Mouse (Mus musculus) liver, embryonic 15.5 days (tissue): ENCODE results near the gene Rnaseh2c. TPM values are rescaled to one million over a fixed set of nuclear protein-coding genes. Genes with fewer than 3 reads are reported as not detected.

ENCODE experiments used
- ATAC-seq: fragments of 200-750 bp; cut with Nextera tagmentation; 2 replicates; pipeline ENCODE4 v1.8.0; 2017; ENCODE audit warnings: moderate number of reproducible peaks, mild to moderate bottlenecking, moderate library complexity; ENCODE audit not compliant: insufficient read depth
- H3K27ac ChIP-seq: fragments of 300-500 bp; sonication (generic); replicated peaks from 2 replicates; pipeline ENCODE4 v1.5.1; 2015; ENCODE audit warnings: mild to moderate bottlenecking, inconsistent platforms
- H3K27me3 ChIP-seq: fragments of 300-500 bp; sonication (generic); 2 replicates; pipeline ENCODE4 v1.6.1; 2015; ENCODE audit warnings: mild to moderate bottlenecking, inconsistent platforms
- H3K36me3 ChIP-seq: fragments of 300-500 bp; sonication (generic); replicated peaks from 2 replicates; pipeline ENCODE4 v1.6.1; 2015; ENCODE audit warnings: moderate library complexity, mild to moderate bottlenecking, inconsistent platforms
- H3K4me1 ChIP-seq: fragments of 300-500 bp; sonication (generic); replicated peaks from 2 replicates; pipeline ENCODE4 v1.6.1; 2015; ENCODE audit warnings: inconsistent platforms
- H3K4me2 ChIP-seq: fragments of 300-500 bp; sonication (generic); 2 replicates; pipeline ENCODE4 v1.6.1; 2015; ENCODE audit warnings: moderate library complexity, mild to moderate bottlenecking, inconsistent platforms
- H3K4me3 ChIP-seq: fragments of 300-500 bp; sonication (generic); replicated peaks from 2 replicates; pipeline ENCODE4 v1.5.1; 2015; ENCODE audit warnings: mild to moderate bottlenecking, inconsistent platforms
- H3K9ac ChIP-seq: fragments of 300-500 bp; sonication (generic); 2 replicates; pipeline ENCODE4 v1.6.1; 2015; ENCODE audit warnings: moderate library complexity, mild to moderate bottlenecking, inconsistent platforms
- H3K9me3 ChIP-seq: fragments of 300-500 bp; sonication (generic); replicated peaks from 2 replicates; pipeline ENCODE4 v1.6.1; 2016; ENCODE audit warnings: inconsistent platforms
- WGBS: fragments of 180-500 bp; shearing (Covaris S2); methylation state at CpG from one replicate; pipeline ENCODE4 v1.1.7; 2015; ENCODE audit warnings: mixed read lengths; ENCODE audit not compliant: insufficient replicate concordance; 5-methylcytosine and 5-hydroxymethylcytosine counted together
- polyA plus RNA-seq: library from polyadenylated mRNA; unstranded; fragments of >200 nt; fragmentation: Nextera tagmentation; extraction: Ambion mirVana; gene quantifications from 2 replicates; pipeline ENCODE4 v1.2.1, GENCODE M21; 2015

Rnaseh2c gene
- polyA plus RNA-seq, 1 experiment from 2014 or later = 122 TPM

- peak within 1 kb of the TSS; percentile 84 for H3K4me3 ChIP-seq
- peaks cover 35% of the 10 kb centered on the region for H3K36me3 ChIP-seq
- peak within 1 kb of the TSS; percentile 97 for H3K4me2 ChIP-seq
- H3K4me1 ChIP-seq = peaks cover 49% of the 10 kb centered on the region
- peak; percentile 81 for ATAC-seq
- WGBS = under 1% methylated on average over 109 of the region's 109 CpGs
- H3K27ac ChIP-seq = peak within 1 kb of the TSS; percentile 85
- H3K9me3 ChIP-seq = no peaks in the 10 kb centered on the region
- no peaks in the 10 kb centered on the region for H3K27me3 ChIP-seq
- H3K9ac ChIP-seq = peak within 1 kb of the TSS; percentile 82
Observed at GRCm38 (mm10) chr19:5637069-5638047, 35.7 kb downstream of the Rnaseh2c start, which contains the start of gene Rela. Gene Rela (plus strand): TSS chr19:5637483.

- peak overlapping the region; percentile 97 for H3K4me2 ChIP-seq
- peak overlapping the region; percentile 85 for H3K27ac ChIP-seq
- peak overlapping the region; percentile 84 for H3K4me3 ChIP-seq
- no peaks in the 10 kb centered on the region for H3K27me3 ChIP-seq
- 78% methylated on average over 18 of the region's 18 CpGs for WGBS
- peak overlapping the region; percentile 82 for H3K9ac ChIP-seq
- peaks cover 49% of the 10 kb centered on the region for H3K4me1 ChIP-seq
- no peaks in the 10 kb centered on the region for H3K9me3 ChIP-seq
- H3K36me3 ChIP-seq = peaks cover 46% of the 10 kb centered on the region
- no peak for ATAC-seq
Observed at GRCm38 (mm10) chr19:5638416-5639005, 36.8 kb downstream of the Rnaseh2c start.

GRCm38 (mm10) chr19:5640339-5640738 is 38.7 kb downstream of the Rnaseh2c start:
- H3K27me3 ChIP-seq = no peaks in the 10 kb centered on the region
- H3K27ac ChIP-seq = no peak overlapping the region
- H3K9ac ChIP-seq = no peak overlapping the region
- no peak overlapping the region for H3K4me2 ChIP-seq
- WGBS = 86% methylated on average over 9 of the region's 9 CpGs
- peaks cover 64% of the 10 kb centered on the region for H3K36me3 ChIP-seq
- H3K4me1 ChIP-seq = peaks cover 49% of the 10 kb centered on the region
- no peak overlapping the region for H3K4me3 ChIP-seq
- no peak for ATAC-seq
- no peaks in the 10 kb centered on the region for H3K9me3 ChIP-seq

GRCm38 (mm10) chr19:5641021-5641420 is 39.3 kb downstream of the Rnaseh2c start:
- Histone ChIP-seq H3K4me1 (peaks cover 44% of the 10 kb centered on the region), H3K27ac (no peak overlapping the region), H3K4me3 (no peak overlapping the region), H3K9me3 (no peaks in the 10 kb centered on the region), H3K27me3 (no peaks in the 10 kb centered on the region), H3K9ac (no peak overlapping the region), H3K36me3 (peaks cover 71% of the 10 kb centered on the region), H3K4me2 (no peak overlapping the region)
- no peak for ATAC-seq
- 80% methylated on average over 17 of the region's 17 CpGs for WGBS

GRCm38 (mm10) chr19:5641641-5642040 is 40.0 kb downstream of the Rnaseh2c start:
- Histone ChIP-seq H3K9me3 (no peaks in the 10 kb centered on the region), H3K27ac (no peak overlapping the region), H3K4me3 (no peak overlapping the region), H3K27me3 (no peaks in the 10 kb centered on the region), H3K4me2 (no peak overlapping the region), H3K4me1 (peaks cover 38% of the 10 kb centered on the region), H3K9ac (no peak overlapping the region), H3K36me3 (peaks cover 76% of the 10 kb centered on the region)
- ATAC-seq = no peak
- WGBS = 84% methylated on average over 8 of the region's 8 CpGs

GRCm38 (mm10) chr19:5645280-5645679 is 43.6 kb downstream of the Rnaseh2c start:
- Histone ChIP-seq H3K4me3 (no peak overlapping the region), H3K4me1 (peaks cover 29% of the 10 kb centered on the region), H3K27me3 (no peaks in the 10 kb centered on the region), H3K4me2 (no peak overlapping the region), H3K9ac (no peak overlapping the region), H3K27ac (no peak overlapping the region), H3K36me3 (peaks cover 75% of the 10 kb centered on the region), H3K9me3 (no peaks in the 10 kb centered on the region)
- 94% methylated on average over 9 of the region's 9 CpGs for WGBS
- no peak for ATAC-seq

GRCm38 (mm10) chr19:5646731-5647330 is 45.2 kb downstream of the Rnaseh2c start:
- 80% methylated on average over 8 of the region's 8 CpGs for WGBS
- no peak for ATAC-seq
- Histone ChIP-seq H3K4me1 (peaks cover 32% of the 10 kb centered on the region), H3K9ac (no peak overlapping the region), H3K4me2 (no peak overlapping the region), H3K9me3 (no peaks in the 10 kb centered on the region), H3K4me3 (no peak overlapping the region), H3K36me3 (peaks cover 75% of the 10 kb centered on the region), H3K27ac (no peak overlapping the region), H3K27me3 (no peaks in the 10 kb centered on the region)

GRCm38 (mm10) chr19:5647791-5648190 is 46.1 kb downstream of the Rnaseh2c start:
- H3K27me3 ChIP-seq = no peaks in the 10 kb centered on the region
- no peaks in the 10 kb centered on the region for H3K9me3 ChIP-seq
- no peak overlapping the region; the same call in 1 of the 2 replicates for H3K4me2 ChIP-seq
- no peak for ATAC-seq
- H3K4me3 ChIP-seq = no peak overlapping the region
- H3K27ac ChIP-seq = 0 out of 2 replicates have a peak overlapping the region, but pooled peaks have one; percentile 9
- no peak overlapping the region for H3K9ac ChIP-seq
- peaks cover 41% of the 10 kb centered on the region for H3K4me1 ChIP-seq
- WGBS = 90% methylated on average over 6 of the region's 6 CpGs
- peaks cover 75% of the 10 kb centered on the region for H3K36me3 ChIP-seq

- H3K36me3 ChIP-seq = peaks cover 76% of the 10 kb centered on the region
- peak; percentile 75 for ATAC-seq
- WGBS = 8% methylated on average over 26 of the region's 26 CpGs
Observed at GRCm38 (mm10) chr19:5648401-5649297, 47.0 kb downstream of the Rnaseh2c start.

GRCm38 (mm10) chr19:5649298-5649741 is 47.6 kb downstream of the Rnaseh2c start:
- peak; percentile 14 for ATAC-seq
- H3K4me1 ChIP-seq = peaks cover 51% of the 10 kb centered on the region
- peak overlapping the region; percentile 46 for H3K4me3 ChIP-seq
- peak overlapping the region; percentile 41 for H3K9ac ChIP-seq
- WGBS = 45% methylated on average over 6 of the region's 6 CpGs
- H3K4me2 ChIP-seq = peak overlapping the region; percentile 72
- no peaks in the 10 kb centered on the region for H3K9me3 ChIP-seq
- peak overlapping the region; percentile 73 for H3K27ac ChIP-seq
- H3K36me3 ChIP-seq = peaks cover 76% of the 10 kb centered on the region
- H3K27me3 ChIP-seq = no peaks in the 10 kb centered on the region

More at GRCm38 (mm10) chr19:5648401-5649297, 47.0 kb downstream of the Rnaseh2c start:
- Histone ChIP-seq H3K4me3 (peak overlapping the region; percentile 46), H3K9ac (peak overlapping the region; percentile 41), H3K9me3 (no peaks in the 10 kb centered on the region), H3K4me2 (peak overlapping the region; percentile 72), H3K27me3 (no peaks in the 10 kb centered on the region), H3K4me1 (peaks cover 45% of the 10 kb centered on the region), H3K27ac (peak overlapping the region; percentile 74)
